Mouse (Mus musculus) fat pad, adult 2 months (tissue): ENCODE results near the gene Spopl.
"Not testable (repeated sequence)": the region's sequence is repeated elsewhere in the genome, so short reads cannot be mapped to it uniquely, and the experiment has no call there.

ENCODE experiments used
- DNase-seq: peaks from one replicate; pipeline ENCODE4 v3.0.0-alpha.2; 2011; ENCODE audit warnings: low read depth, low spot score; ENCODE audit errors: extremely low read depth

The Spopl gene

DNA sequence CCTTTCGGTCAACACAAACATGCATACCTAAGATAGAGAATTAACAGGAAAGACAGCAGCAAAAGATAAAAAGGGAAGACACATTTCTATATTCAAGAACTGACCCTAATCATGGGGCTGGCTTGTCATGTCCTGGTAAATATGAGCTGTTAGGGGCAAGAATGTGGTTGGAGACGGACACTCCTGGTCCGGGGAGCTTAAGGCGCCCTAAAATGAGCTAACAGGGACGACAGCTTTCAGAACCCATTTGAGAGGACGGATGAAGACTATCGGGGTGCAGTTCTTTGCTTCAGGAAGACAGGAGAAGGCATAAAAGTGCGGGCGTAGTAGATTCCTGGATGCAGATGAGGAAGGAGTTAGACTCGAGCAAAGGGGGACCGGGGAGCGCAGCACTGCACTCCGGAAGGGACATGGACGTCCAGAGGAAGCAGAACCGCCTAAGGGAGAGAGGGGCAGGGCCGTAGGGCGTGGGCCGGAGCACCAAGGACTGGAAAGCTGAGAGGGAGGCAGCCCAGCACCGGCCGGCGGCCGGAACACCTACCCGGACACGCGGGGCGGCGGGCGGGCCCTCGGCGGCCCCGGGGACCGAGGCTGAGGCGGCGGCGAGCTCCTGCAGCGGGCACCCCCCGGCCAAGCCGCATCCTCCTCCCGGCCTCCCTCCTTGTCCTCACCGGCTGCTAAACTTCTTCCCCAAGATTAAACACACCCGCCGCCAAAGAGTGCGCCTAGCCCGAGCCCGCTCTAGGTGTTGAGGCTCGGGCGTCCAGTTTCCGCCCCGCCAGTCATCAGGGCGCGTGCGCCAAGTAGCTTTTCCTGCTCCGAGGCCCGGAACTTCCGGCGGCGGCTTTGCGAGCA, at the start of gene Spopl:
TSS of gene Spopl (minus strand) at position 805 of the 855 bp plus-strand sequence.
- DNase-seq = no peak

DNA sequence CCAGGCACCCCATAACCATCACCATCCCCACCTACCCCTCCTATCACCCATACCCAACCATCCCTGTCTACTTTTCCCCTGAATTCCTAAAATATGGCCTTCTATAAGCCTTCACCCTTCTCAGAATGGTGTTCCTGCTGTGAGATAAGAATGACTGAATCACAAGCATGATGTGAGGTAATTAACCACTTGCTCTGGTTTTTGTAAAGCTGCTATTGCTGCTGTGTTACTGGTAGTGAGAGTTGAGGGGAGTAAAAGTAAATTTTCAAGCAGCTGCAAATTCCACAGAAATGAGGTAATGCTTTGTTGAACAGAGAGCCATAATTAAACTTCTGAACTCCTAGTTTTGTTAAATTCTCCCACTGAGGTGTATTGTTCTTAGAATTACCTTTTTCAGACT, 48.2 kb upstream of the Spopl start:
- DNase-seq = no peak

DNA sequence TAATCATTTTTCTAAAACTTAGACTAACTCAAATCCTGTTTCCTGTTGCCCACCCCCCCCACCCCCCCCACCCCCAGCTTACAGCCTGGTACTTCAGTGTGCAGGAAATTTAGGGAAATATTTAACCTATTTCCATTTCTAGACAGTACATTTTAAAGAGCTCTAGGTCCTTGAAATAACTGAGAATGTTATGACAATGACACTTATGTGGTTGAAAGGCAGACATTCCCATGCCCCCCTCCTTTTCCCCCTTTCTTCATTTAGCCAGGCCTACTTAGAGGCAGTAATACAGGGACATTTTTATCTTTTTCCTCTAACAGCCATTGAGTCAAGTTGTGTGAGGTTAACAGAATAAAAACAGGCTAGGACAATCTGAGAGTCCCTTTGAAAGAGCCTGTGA, 46.1 kb upstream of the Spopl start:
- no peak for DNase-seq

DNA sequence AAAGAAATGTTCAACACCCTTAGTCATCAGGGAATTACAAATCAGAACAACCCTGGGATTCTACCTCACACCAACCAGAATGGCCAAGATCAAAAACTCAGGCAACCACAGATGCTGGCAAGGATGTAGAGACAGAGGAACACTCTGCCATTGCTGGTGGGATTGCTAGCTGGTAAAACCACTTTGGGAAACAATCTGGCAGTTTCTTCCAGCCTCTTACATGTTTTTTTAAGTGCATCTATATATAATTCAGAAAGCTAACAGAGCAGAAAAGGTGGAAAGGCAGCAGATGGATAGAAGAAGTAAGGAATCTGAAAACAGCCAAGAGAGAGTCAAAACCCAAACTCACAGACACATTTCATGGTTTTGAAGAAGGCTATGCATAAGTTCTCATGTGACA, 33.5 kb upstream of the Spopl start:
- no peak for DNase-seq

DNA sequence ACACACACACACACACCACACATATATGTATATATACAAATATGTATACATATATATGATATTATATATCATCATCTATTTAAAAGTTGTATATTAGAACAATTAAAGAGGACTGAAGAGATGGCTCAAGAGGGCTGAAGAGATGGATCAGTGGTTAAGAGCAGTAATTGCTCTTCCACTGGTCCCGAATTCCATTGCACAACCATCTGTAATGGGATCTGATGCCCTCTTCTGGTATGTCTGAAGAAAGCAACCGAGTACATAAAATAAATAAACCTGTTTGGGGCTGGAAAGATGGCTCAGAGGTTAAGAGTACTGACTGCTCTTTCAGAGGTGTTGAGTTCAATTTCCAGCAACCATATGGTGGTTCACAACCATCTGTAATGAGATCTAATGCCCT, 16.9 kb upstream of the Spopl start:
- no peak for DNase-seq

DNA sequence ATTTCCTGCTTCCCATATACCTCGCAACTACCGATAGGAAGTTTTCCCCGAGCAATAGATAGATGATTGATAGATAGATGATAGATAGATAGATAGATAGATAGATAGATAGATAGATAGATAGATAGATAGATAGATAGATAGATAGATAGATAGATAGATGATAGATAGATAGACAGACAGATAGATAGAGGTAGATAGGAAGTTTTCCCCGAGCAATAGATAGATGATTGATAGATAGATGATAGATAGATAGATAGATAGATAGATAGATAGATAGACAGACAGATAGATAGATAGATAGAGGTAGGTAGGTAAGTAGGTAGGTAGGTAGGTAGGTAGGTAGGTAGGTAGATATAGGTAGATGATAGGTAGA, 239 bp upstream of the Spopl start:
- not testable (repeated sequence) for DNase-seq

DNA sequence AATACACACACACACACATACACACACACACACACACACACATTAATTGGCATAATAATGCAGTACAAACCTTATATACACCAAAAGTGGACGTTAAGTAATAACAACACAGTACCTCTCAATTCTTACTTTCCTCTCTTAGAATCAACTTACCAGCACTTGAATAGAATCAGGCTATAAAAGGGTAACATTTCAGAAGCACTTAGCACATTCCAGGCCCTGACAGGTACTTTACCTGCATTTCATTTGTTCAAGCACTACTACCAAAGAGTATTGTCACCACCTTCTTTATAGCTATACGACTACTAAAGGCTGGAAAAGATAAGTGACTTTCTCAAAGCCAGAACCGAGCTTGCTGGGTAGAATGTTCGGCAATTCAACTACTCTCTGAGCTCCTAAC, 1.3 kb downstream of the Spopl start:
- DNase-seq = no peak

DNA sequence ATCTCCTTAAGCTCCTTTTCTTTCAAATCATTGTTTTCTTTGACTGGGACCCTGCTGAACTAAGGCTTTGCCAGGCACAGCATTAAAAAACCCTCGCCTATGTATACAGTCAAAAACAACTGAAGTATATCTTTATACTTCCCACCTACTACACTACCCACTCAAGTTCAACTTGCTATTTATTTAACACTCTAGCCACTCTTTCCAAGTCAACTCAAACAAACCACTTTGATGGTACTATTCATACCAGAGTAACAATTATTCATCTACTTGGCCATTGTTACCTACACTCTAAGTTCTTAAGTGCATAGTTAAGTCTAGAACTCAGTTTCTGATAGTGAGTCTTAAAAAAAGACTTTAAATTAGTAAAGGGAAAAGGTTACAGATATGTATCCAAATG, 3.1 kb downstream of the Spopl start:
- DNase-seq = no peak

DNA sequence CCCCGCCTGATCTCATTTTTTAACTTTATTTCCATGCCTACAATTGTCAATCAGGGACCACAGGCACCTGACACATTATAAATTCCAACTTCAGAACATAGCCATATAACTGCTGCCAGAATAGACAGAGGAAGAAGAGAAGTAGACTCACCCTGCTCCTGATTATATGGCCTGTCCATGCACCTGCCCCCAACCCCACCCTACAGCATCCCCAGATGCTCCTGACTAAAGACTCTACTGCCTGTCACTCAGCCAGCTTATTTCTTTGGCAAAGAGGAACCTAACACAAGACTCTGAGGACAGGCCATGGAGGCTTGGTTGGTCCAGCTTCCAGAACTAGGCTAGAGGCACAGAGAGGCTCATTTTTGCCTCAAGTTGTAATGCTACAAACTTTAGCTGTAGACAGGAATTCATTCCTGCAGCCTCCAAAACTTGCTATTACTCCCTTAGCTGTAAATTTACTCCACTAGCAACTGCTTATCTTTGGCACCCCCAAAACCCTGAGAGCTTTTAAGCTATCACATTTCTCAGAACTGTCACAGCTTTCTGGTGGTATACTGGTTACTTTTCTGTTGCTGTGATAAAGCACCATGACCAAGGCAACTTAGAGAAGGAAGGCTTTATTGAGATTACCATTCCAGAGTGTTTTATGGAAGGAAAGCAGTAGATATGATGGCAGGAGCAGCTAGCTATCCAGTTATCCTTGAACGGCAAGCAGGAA, 6.7 kb downstream of the Spopl start:
- no peak for DNase-seq

DNA sequence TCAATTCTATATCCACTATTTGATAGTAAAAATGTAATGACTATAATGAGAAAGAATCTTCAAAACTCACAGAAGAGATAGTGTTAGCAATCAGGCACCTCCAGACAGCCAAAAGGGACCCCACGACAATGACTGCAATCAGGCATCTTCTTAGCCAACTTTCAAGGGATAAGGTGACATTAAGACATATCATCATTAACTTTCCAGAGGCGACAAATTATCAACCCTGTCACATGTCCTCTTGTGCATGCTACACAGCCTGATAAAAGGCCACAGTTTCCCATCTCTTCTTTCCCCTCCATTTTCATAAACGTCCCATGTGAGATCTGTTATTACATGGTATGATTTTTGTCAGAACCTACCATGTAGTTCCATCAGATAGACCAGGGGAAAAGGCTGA, 9.0 kb downstream of the Spopl start:
- no peak for DNase-seq

DNA sequence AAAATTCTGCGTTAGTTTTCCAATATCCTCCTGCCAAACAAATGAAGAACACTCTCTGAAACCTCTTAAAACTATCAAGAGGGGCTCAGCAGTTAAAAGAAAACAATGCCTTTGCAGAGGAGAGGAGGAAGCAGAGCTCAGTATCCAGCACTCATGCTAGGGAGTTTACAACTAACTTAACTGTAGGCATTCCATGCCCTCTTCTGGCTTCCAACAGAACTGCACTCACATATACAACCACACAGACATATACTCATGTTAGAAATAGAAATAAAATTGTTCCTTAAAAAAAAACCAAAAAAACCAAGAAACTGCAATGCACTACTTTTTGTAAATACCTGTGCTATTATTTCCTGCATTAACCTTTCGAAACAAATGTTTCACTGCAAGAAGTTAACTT, 12.7 kb downstream of the Spopl start:
- no peak for DNase-seq

DNA sequence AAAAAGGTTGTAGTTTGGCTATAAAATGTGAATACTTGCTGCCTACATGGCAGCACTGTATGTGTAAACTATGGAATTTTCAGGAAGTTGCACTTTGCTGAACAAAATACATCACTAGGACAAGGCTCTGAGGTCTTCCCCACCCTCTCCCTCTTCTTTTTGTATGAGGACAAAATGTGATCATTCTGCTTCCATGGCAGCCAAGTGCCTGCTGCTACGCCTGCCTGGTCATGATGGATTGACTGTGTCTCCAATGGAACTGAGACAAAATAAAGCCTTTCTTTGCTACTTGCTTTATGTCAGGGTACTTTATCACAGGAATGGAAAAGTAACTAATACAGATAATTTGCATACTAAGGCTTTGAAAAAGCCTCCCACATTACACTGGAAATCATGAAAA, 20.7 kb downstream of the Spopl start:
- DNase-seq = no peak

DNA sequence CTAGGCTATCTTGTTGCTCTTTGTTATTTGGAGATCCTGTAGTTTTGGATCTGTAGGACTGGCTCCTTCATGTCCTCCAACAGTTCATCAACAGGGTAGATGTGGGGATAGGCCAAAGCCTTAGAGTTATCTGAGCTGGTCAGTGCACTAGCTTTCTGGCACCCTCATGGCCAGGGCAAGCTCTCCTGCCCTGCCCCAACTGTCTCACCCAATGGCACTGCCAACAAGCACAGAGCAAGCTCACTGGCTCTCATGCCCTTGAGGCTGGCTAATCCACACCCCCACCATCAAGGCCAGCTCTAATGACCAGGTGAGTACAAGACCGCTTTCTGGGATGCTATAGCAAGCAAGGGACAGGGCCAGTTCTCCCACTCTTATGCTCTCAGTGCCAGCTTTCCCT, 24.7 kb downstream of the Spopl start:
- no peak for DNase-seq

DNA sequence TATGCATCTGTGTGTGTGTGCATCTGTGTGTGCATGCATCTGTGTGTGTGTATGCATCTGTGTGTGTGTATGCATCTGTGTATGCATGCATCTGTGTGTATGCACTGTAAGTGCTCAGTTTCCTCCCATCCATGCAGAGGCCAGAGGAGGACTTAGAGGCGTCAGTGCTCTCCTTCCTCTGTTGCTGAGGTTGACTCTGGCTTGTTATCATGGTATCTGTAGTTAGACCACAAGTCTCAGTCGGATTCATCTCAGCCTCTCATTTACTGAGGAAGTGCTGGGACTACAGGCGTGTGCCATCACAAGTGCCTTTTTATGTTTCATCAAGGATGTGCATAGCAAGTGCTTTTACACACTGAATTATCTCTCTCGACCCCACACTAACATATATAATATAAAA, 31.9 kb downstream of the Spopl start:
- no peak for DNase-seq

DNA sequence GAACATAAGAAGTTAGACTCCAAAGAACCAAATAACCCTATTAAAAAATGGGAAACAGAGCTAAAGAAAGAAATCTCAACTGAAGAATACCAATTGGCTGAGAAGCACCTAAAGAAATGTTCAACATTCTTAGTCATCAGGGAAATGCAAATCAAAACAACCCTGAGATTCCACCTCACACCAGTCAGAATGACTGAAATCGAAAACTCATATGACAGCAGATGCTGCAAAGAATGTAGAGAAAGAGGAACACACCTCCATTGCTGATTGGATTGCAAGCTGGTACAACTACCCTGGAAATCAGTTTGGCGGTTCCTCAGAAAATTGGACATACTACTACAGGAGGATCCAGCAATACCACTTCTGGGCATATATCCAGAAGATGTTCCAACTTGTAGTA, 44.2 kb downstream of the Spopl start:
- not testable (repeated sequence) for DNase-seq

DNA sequence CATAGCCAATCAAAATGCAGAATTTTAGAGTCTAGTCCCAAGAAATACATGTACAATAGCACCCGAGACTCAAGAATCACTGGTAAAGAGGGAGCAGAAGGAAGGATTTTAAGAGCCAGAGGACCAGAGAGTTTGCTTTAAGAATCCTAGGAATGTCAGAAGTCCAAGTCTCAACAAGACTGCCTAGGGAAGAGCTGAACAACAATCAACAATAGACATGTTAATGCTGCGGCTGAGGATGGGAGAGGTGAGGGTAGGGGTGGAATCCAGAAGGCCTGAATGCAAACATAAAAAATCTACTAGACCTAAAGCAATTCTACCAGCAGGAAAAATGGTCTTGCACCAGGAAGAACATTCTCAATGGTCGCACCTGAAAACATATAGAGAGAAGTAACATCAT, 66.8 kb downstream of the Spopl start:
- no peak for DNase-seq

DNA sequence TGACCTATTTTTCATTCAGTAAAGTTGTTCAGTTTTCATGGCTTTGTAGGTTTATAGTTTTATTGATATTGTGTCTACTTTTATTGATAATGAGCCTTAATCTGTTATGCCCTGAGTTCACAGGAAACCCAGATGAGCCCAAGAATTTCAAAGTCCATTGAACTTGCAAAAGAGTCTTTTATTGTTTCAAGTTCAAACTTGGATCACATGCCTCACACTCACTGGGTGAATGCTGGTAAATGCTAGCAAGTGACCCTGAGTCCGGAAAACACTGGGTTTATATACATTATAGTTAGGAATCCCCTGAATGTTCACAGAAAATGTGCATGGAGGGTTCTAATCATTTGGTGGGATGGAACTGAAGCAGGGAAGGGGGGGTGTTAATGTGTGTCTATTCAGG, 90.2 kb downstream of the Spopl start:
- no peak for DNase-seq

DNA sequence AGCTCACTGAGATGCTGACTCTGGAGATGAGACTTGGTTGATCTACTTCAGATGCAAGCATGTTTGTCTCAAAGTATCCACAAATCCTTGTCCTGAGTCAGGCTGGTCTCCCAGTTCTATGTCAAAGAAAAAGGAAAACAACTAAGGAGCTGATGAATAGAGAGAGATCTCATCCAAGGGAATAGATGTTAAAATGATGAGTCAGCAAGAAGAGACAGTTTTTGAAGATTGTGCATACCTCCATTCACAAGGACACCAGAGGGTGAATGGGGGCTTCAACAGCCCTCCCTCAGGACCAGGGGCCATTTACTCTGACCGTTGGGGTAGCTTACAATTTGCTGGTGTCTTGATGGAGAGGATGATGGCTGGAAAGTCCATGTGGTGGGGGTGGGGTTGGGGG, 104.4 kb downstream of the Spopl start:
- no peak for DNase-seq

DNA sequence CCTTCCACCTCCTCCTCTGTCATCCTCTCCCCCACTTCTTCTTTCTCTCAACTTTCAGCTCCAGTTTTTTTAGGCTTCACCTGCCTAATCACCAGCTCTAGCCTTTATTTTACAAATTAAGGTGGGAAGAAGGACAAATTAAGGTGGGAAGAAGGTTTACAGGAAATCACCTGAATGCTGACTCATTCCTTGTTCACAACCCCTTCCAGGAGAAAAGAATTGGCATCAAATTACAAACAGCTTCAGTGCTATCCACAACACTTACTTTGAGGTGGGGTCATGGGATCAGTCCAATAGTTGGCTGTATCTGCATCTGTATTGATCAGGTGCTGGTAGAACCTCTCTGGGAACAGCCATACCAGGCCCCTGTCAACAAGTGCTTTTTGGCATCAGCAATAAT, 114.5 kb downstream of the Spopl start:
- DNase-seq = no peak
